28 mouse cellular contexts compared by ENCODE assay signal in genomic region chr12:14253336-14253735, GRCm38 (mm10).
A peak's percentile ranks its signal among the peaks of the same experiment; 100 is the strongest.
DNase-seq lines count a peak whose midpoint lies in the region; ATAC-seq and TF ChIP-seq lines count a peak whose summit lies in the region.
"Had no signal": no experiment of that assay in that cellular context is flagged by ENCODE, and none has a peak within 500 bp of the region (broad histone marks: within the 10 kb centered on the region; RNA-seq: fewer than 3 reads in every experiment).

No protein-coding gene starts in this region.

- DNase-seq in adrenal gland, postnatal 14 days = peak; percentile 9
- no peak for DNase-seq in adrenal gland, adult 18-20 months (ENCODE audit: low spot score in 2 of 2)
- DNase-seq in right cerebral cortex, adult 18-20 months = peak; percentile 58
- DNase-seq in right cerebral cortex, postnatal 4 days = no peak
- peak; percentile 72 to 74 for DNase-seq in layer of hippocampus, adult 2 months (ENCODE audit: low spot score in 2 of 2)
- DNase-seq in left cerebral cortex, postnatal 36 days (ENCODE audit: low spot score in 2 of 2) = peak; percentile 18 to 55
- no peak for DNase-seq in heart, adult 11 months
- DNase-seq: adrenal gland, postnatal 25 days; cerebellum, adult 11-12 months; gastrocnemius, adult 2 months; heart, adult 18-20 months; heart, postnatal 36 days; kidney, adult 9 months; kidney, postnatal 36 days; liver, postnatal 0 days; lung, postnatal 14 days; thymus, postnatal 36 days had no signal

- H3K4me2 ChIP-seq in kidney, embryonic 15.5 days = no peak overlapping the region
- H3K4me2 ChIP-seq: heart, embryonic 13.5 days; hindbrain, embryonic 15.5 days; intestine, embryonic 15.5 days; neural tube, embryonic 15.5 days had no signal

- intact Hi-C loops in left cerebral cortex, postnatal 36 days (cut with DNase I) = no loop called here

- no peaks in the 10 kb centered on the region for H3K36me3 ChIP-seq in kidney, embryonic 15.5 days
- H3K36me3 ChIP-seq: heart, embryonic 13.5 days; hindbrain, embryonic 15.5 days; intestine, embryonic 15.5 days; limb, embryonic 10.5 days; neural tube, embryonic 15.5 days had no signal

- no peaks in the 10 kb centered on the region for H3K27me3 ChIP-seq in kidney, embryonic 15.5 days
- H3K27me3 ChIP-seq: heart, embryonic 13.5 days; hindbrain, embryonic 15.5 days; intestine, embryonic 15.5 days; megakaryocyte, embryonic 14.5 days; neural tube, embryonic 15.5 days had no signal

- peak overlapping the region; percentile 68; the same call in 1 of the 2 replicates for H3K27ac ChIP-seq in layer of hippocampus, adult 2 months
- H3K27ac ChIP-seq in kidney, embryonic 15.5 days = no peak overlapping the region
- H3K27ac ChIP-seq: gastrocnemius, adult 2 months; heart, embryonic 13.5 days; hindbrain, embryonic 15.5 days; intestine, embryonic 15.5 days; limb, embryonic 10.5 days; neural tube, embryonic 15.5 days had no signal

- 83% methylated on average over 5 of the region's 5 CpGs for WGBS in kidney, embryonic 15.5 days

- no peaks in the 10 kb centered on the region for H3K4me1 ChIP-seq in kidney, embryonic 15.5 days
- H3K4me1 ChIP-seq: heart, embryonic 13.5 days; hindbrain, embryonic 15.5 days; intestine, embryonic 15.5 days; limb, embryonic 10.5 days; megakaryocyte, embryonic 14.5 days; neural tube, embryonic 15.5 days had no signal

- H3K9ac ChIP-seq in kidney, embryonic 15.5 days = no peak overlapping the region
- H3K9ac ChIP-seq: heart, embryonic 13.5 days; hindbrain, embryonic 15.5 days; intestine, embryonic 15.5 days; liver, postnatal 0 days; neural tube, embryonic 15.5 days had no signal

- TF ChIP-seq CTCF in layer of hippocampus, adult 2 months (conservative IDR thresholded peaks at IDR 0.05) = no peak

- no peak for ATAC-seq in kidney, embryonic 15.5 days (replicated peaks; ENCODE audit: low FRiP score)
- ATAC-seq: activated CD4-positive, CD25-positive, alpha-beta regulatory T cell, adult 4 months; forebrain, embryonic 14.5 days; intestine, embryonic 15.5 days; liver, postnatal 0 days; midbrain, embryonic 16.5 days had no signal

- no peaks in the 10 kb centered on the region for H3K9me3 ChIP-seq in kidney, embryonic 15.5 days (replicated peaks)
- H3K9me3 ChIP-seq: heart, embryonic 13.5 days; hindbrain, embryonic 15.5 days; intestine, embryonic 15.5 days; limb, embryonic 10.5 days; neural tube, embryonic 15.5 days had no signal

- no peak overlapping the region for H3K4me3 ChIP-seq in layer of hippocampus, adult 2 months
- H3K4me3 ChIP-seq in kidney, embryonic 15.5 days (replicated peaks) = no peak overlapping the region
- H3K4me3 ChIP-seq: erythroblast, embryonic 14.5 days; gastrocnemius, adult 2 months; heart, embryonic 13.5 days; hindbrain, embryonic 15.5 days; intestine, embryonic 15.5 days; limb, embryonic 10.5 days; megakaryocyte, embryonic 14.5 days; neural tube, embryonic 15.5 days had no signal

Comparison
In these comparisons a context has a peak if more than half of its experiments do, and no peak if none do; other contexts are left out.
1. DNase-seq: peak in adrenal gland, postnatal 14 days (single experiment), right cerebral cortex, adult 18-20 months (single experiment), layer of hippocampus, adult 2 months (2 of 2) and left cerebral cortex, postnatal 36 days (2 of 2); none in adrenal gland, adult 18-20 months (0 of 2), right cerebral cortex, postnatal 4 days (single experiment) and heart, adult 11 months (single experiment).